24 mouse cellular contexts compared by ENCODE assay signal in genomic region chr17:62403739-62404138, GRCm38 (mm10).
DNase-seq lines count a peak whose midpoint lies in the region; ATAC-seq lines count a peak whose summit lies in the region.
"Had no signal": no experiment of that assay in that cellular context is flagged by ENCODE, and none has a peak within 500 bp of the region (broad histone marks: within the 10 kb centered on the region; RNA-seq: fewer than 3 reads in every experiment).

No protein-coding gene starts in this region.

- no peaks in the 10 kb centered on the region for H3K4me1 ChIP-seq in midbrain, embryonic 11.5 days (ENCODE audit: control insufficient read depth, insufficient read depth, low read length)
- H3K4me1 ChIP-seq in midbrain, embryonic 15.5 days: no peaks in the 10 kb centered on the region
- H3K4me1 ChIP-seq in forebrain, embryonic 12.5 days: no peaks in the 10 kb centered on the region
- H3K4me1 ChIP-seq: embryonic facial prominence, embryonic 13.5 days; embryonic facial prominence, embryonic 15.5 days; forebrain, embryonic 10.5 days; forebrain, embryonic 13.5 days; forebrain, embryonic 15.5 days had no signal

- H3K4me3 ChIP-seq in midbrain, embryonic 11.5 days (ENCODE audit: low read depth, low read length): no peak overlapping the region
- H3K4me3 ChIP-seq in midbrain, embryonic 15.5 days: no peak overlapping the region
- H3K4me3 ChIP-seq in forebrain, embryonic 12.5 days (replicated peaks): no peak overlapping the region
- H3K4me3 ChIP-seq: embryonic facial prominence, embryonic 13.5 days; embryonic facial prominence, embryonic 15.5 days; erythroblast, embryonic 14.5 days; forebrain, embryonic 10.5 days; forebrain, embryonic 13.5 days; forebrain, embryonic 15.5 days had no signal

- H3K27me3 ChIP-seq in midbrain, embryonic 11.5 days (ENCODE audit: control insufficient read depth, insufficient read depth, low read length): no peaks in the 10 kb centered on the region
- no peaks in the 10 kb centered on the region for H3K27me3 ChIP-seq in midbrain, embryonic 15.5 days (replicated peaks)
- H3K27me3 ChIP-seq in forebrain, embryonic 12.5 days: no peaks in the 10 kb centered on the region
- H3K27me3 ChIP-seq: embryonic facial prominence, embryonic 13.5 days; embryonic facial prominence, embryonic 15.5 days; forebrain, embryonic 13.5 days; forebrain, embryonic 15.5 days; Patski had no signal

- H3K4me2 ChIP-seq in midbrain, embryonic 11.5 days: no peak overlapping the region
- no peak overlapping the region for H3K4me2 ChIP-seq in midbrain, embryonic 15.5 days
- no peak overlapping the region for H3K4me2 ChIP-seq in forebrain, embryonic 12.5 days
- H3K4me2 ChIP-seq: embryonic facial prominence, embryonic 13.5 days; embryonic facial prominence, embryonic 15.5 days; forebrain, embryonic 13.5 days; forebrain, embryonic 15.5 days had no signal

- DNase-seq in midbrain, embryonic 11.5 days (ENCODE audit: low spot score, missing footprints): peak; percentile 59
- no peak for DNase-seq in frontal cortex, postnatal 36 days (ENCODE audit: low spot score in 2 of 2)
- DNase-seq: adrenal gland, adult 8-10 months; adrenal gland, postnatal 14 days; adrenal gland, postnatal 36 days; cerebellum, adult 11-12 months; cerebellum, adult 2 months; cerebellum, adult 9-10 months; cerebellum, postnatal 10 days; cerebellum, postnatal 25 days; embryo, embryonic 11 days; forebrain, postnatal 0 days had no signal

- ATAC-seq in midbrain, embryonic 11.5 days (ENCODE audit: low FRiP score): no peak
- no peak for ATAC-seq in midbrain, embryonic 15.5 days (replicated peaks)
- peak; percentile 74 for ATAC-seq in common myeloid progenitor, adult 5-6 weeks (replicated peaks; ENCODE audit: low read depth, poor library complexity, severe bottlenecking)
- peak; percentile 58 for ATAC-seq in megakaryocyte progenitor cell, adult 5-6 weeks (replicated peaks; ENCODE audit: poor library complexity)
- ATAC-seq in forebrain, embryonic 12.5 days (ENCODE audit: low FRiP score): no peak
- ATAC-seq: activated CD4-positive, CD25-positive, alpha-beta regulatory T cell, adult 4 months; forebrain, embryonic 13.5 days; forebrain, embryonic 15.5 days; forebrain, postnatal 0 days; Patski had no signal

- WGBS in midbrain, embryonic 11.5 days: 91% methylated on average over 1 of the region's 1 CpGs
- 97% methylated on average over 1 of the region's 1 CpGs for WGBS in midbrain, embryonic 15.5 days
- WGBS in forebrain, embryonic 12.5 days: 100% methylated on average over 1 of the region's 1 CpGs

- no peak overlapping the region for H3K27ac ChIP-seq in midbrain, embryonic 11.5 days (ENCODE audit: low read depth, low read length)
- no peak overlapping the region for H3K27ac ChIP-seq in midbrain, embryonic 15.5 days
- H3K27ac ChIP-seq in forebrain, embryonic 12.5 days: no peak overlapping the region
- H3K27ac ChIP-seq: embryonic facial prominence, embryonic 13.5 days; embryonic facial prominence, embryonic 15.5 days; forebrain, embryonic 10.5 days; forebrain, embryonic 13.5 days; forebrain, embryonic 15.5 days had no signal

- H3K36me3 ChIP-seq in midbrain, embryonic 11.5 days (ENCODE audit: control insufficient read depth, insufficient read depth, low read length): no peaks in the 10 kb centered on the region
- no peaks in the 10 kb centered on the region for H3K36me3 ChIP-seq in midbrain, embryonic 15.5 days (replicated peaks)
- no peaks in the 10 kb centered on the region for H3K36me3 ChIP-seq in forebrain, embryonic 12.5 days (replicated peaks)
- H3K36me3 ChIP-seq: embryonic facial prominence, embryonic 13.5 days; embryonic facial prominence, embryonic 15.5 days; forebrain, embryonic 10.5 days; forebrain, embryonic 15.5 days had no signal

- H3K9ac ChIP-seq in midbrain, embryonic 11.5 days (ENCODE audit: low read length): no peak overlapping the region
- no peak overlapping the region for H3K9ac ChIP-seq in midbrain, embryonic 15.5 days
- no peak overlapping the region for H3K9ac ChIP-seq in forebrain, embryonic 12.5 days
- H3K9ac ChIP-seq: embryonic facial prominence, embryonic 13.5 days; embryonic facial prominence, embryonic 15.5 days; forebrain, embryonic 13.5 days; forebrain, embryonic 15.5 days; forebrain, postnatal 0 days had no signal

- H3K9me3 ChIP-seq in midbrain, embryonic 11.5 days (ENCODE audit: control insufficient read depth, low read length): no peaks in the 10 kb centered on the region
- H3K9me3 ChIP-seq in midbrain, embryonic 15.5 days: no peaks in the 10 kb centered on the region
- no peaks in the 10 kb centered on the region for H3K9me3 ChIP-seq in forebrain, embryonic 12.5 days
- H3K9me3 ChIP-seq: embryonic facial prominence, embryonic 13.5 days; embryonic facial prominence, embryonic 15.5 days; forebrain, embryonic 10.5 days; forebrain, embryonic 13.5 days; forebrain, embryonic 15.5 days had no signal

Comparison
In these comparisons a context has a peak if more than half of its experiments do, and no peak if none do; other contexts are left out.
1. ATAC-seq: peak in common myeloid progenitor, adult 5-6 weeks (single experiment) and megakaryocyte progenitor cell, adult 5-6 weeks (single experiment); none in midbrain, embryonic 11.5 days (single experiment), midbrain, embryonic 15.5 days (single experiment) and forebrain, embryonic 12.5 days (single experiment).